Mouse (Mus musculus) CH12.LX (cell line): Measurements from ENCODE around the gene Tbc1d2. TPM values are rescaled to one million over a fixed set of nuclear protein-coding genes. Genes with fewer than 3 reads are reported as not detected.

Experiments
- DNase-seq: peaks from one replicate; pipeline ENCODE4 v3.0.0-alpha.2; 2013; ENCODE audit errors: extremely low read depth
- H3K27ac ChIP-seq: 2 replicates; pipeline ENCODE4 v1.5.1; 2012; ENCODE audit warnings: low read depth, mild to moderate bottlenecking, control low read depth, moderate library complexity; ENCODE audit not compliant: insufficient read depth
- H3K27me3 ChIP-seq: replicated peaks from 2 replicates; pipeline ENCODE3; 2012; ENCODE audit warnings: inconsistent platforms
- H3K36me3 ChIP-seq, 2 experiments: replicated peaks in 1 of 2; 2 replicates each; pipeline versions ENCODE3 to v1.6.1; 2012; ENCODE audit warnings: inconsistent platforms in 1 of 2, low read length in 1 of 2, mild to moderate bottlenecking in 1 of 2, mixed read lengths in 1 of 2, moderate library complexity in 1 of 2; ENCODE audit not compliant: control insufficient read depth in 1 of 2, insufficient read depth in 1 of 2
- H3K4me1 ChIP-seq, 2 experiments: 2 replicates each; pipeline ENCODE4 v1.6.1; 2012; ENCODE audit warnings: inconsistent platforms in 1 of 2, moderate library complexity in 1 of 2; ENCODE audit not compliant: insufficient read depth in 2 of 2, control insufficient read depth in 1 of 2
- H3K4me2 ChIP-seq: 2 replicates; pipeline ENCODE4 v1.6.1; 2012; ENCODE audit warnings: low read depth, mild to moderate bottlenecking, control low read depth; ENCODE audit not compliant: poor library complexity, insufficient read depth, severe bottlenecking
- H3K4me3 ChIP-seq, 3 experiments: fragments of 150-350 bp in 1 of 3; sonication (generic) in 1 of 3; replicated peaks in 1 of 3; 2 replicates each; pipeline versions ENCODE3 to v1.5.1; 2011 to 2012; ENCODE audit warnings: low read depth in 2 of 3, low read length in 2 of 3, mild to moderate bottlenecking in 2 of 3, moderate library complexity in 2 of 3, control low read depth in 1 of 3, improper control_type of control experiment in 1 of 3, inconsistent platforms in 1 of 3, mixed read lengths in 1 of 3; ENCODE audit not compliant: poor library complexity in 1 of 3
- H3K79me2 ChIP-seq: replicated peaks from 2 replicates; pipeline ENCODE4 v1.6.1; 2012; ENCODE audit warnings: mild to moderate bottlenecking, moderate library complexity; ENCODE audit not compliant: control insufficient read depth, poor library complexity, insufficient read depth, severe bottlenecking; ENCODE audit errors: extremely low read depth
- H3K9ac ChIP-seq: 2 replicates; pipeline ENCODE4 v1.6.1; 2012; ENCODE audit warnings: low read depth, mild to moderate bottlenecking, control low read depth, moderate library complexity; ENCODE audit not compliant: insufficient read depth
- H3K9me3 ChIP-seq: replicated peaks from 2 replicates; pipeline ENCODE3; 2012; ENCODE audit warnings: low read length, inconsistent platforms, mixed read lengths
- BHLHE40 ChIP-seq: IDR thresholded peaks from 2 replicates; pipeline ENCODE4 v1.6.1; 2011; ENCODE audit warnings: mild to moderate bottlenecking, low read depth, low read length, improper control_type of control experiment
- CHD1 ChIP-seq: IDR thresholded peaks from 2 replicates; pipeline ENCODE4 v1.6.1; 2012; ENCODE audit warnings: low read depth, low read length, improper control_type of control experiment, inconsistent platforms
- CTCF ChIP-seq, 2 experiments: IDR thresholded peaks in 1 of 2; conservative IDR thresholded peaks in 1 of 2; 2 replicates each; pipeline ENCODE4 v1.5.1; 2011 to 2012; ENCODE audit warnings: low read depth in 2 of 2, low read length in 2 of 2, improper control_type of control experiment in 1 of 2, inconsistent platforms in 1 of 2, mild to moderate bottlenecking in 1 of 2, moderate library complexity in 1 of 2
- E2F4 ChIP-seq: IDR thresholded peaks from 2 replicates; pipeline ENCODE4 v1.6.1; 2011; ENCODE audit warnings: low read depth, low read length, improper control_type of control experiment; ENCODE audit not compliant: insufficient replicate concordance
- ELF1 ChIP-seq: IDR thresholded peaks from 2 replicates; pipeline ENCODE4 v1.6.1; 2014; ENCODE audit warnings: low read depth, mild to moderate bottlenecking, inconsistent platforms, low read length, improper control_type of control experiment
- EP300 ChIP-seq: IDR thresholded peaks from 2 replicates; pipeline ENCODE4 v1.6.1; 2011; ENCODE audit warnings: low read length, improper control_type of control experiment
- ETS1 ChIP-seq: conservative IDR thresholded peaks from 2 replicates; pipeline ENCODE4 v1.6.1; 2012; ENCODE audit warnings: low read depth, mild to moderate bottlenecking, inconsistent platforms, low read length, improper control_type of control experiment, moderate library complexity
- GABPA ChIP-seq: IDR thresholded peaks from 2 replicates; pipeline ENCODE4 v1.6.1; 2012; ENCODE audit warnings: low read depth, low read length, improper control_type of control experiment, inconsistent platforms; ENCODE audit not compliant: insufficient replicate concordance
- HCFC1 ChIP-seq: IDR thresholded peaks from 2 replicates; pipeline ENCODE4 v1.6.1; 2012; ENCODE audit warnings: low read depth, mild to moderate bottlenecking, inconsistent platforms, low read length, improper control_type of control experiment
- JUN ChIP-seq: IDR thresholded peaks from 2 replicates; pipeline ENCODE4 v1.6.1; 2011; ENCODE audit warnings: low read depth, mild to moderate bottlenecking, low read length, improper control_type of control experiment, moderate library complexity; ENCODE audit not compliant: insufficient read depth
- JUND ChIP-seq: conservative IDR thresholded peaks from 2 replicates; pipeline ENCODE4 v1.6.1; 2011; ENCODE audit warnings: low read depth, low read length, improper control_type of control experiment
- KAT2A ChIP-seq: IDR thresholded peaks from 2 replicates; pipeline ENCODE4 v1.6.1; 2012; ENCODE audit warnings: low read length, improper control_type of control experiment, inconsistent platforms; ENCODE audit not compliant: insufficient replicate concordance
- MAFK ChIP-seq: IDR thresholded peaks from 2 replicates; pipeline ENCODE4 v1.6.1; 2011; ENCODE audit warnings: low read length, improper control_type of control experiment; ENCODE audit not compliant: insufficient replicate concordance
- MAX ChIP-seq: IDR thresholded peaks from 2 replicates; pipeline ENCODE4 v1.6.1; 2011; ENCODE audit warnings: low read length, improper control_type of control experiment
- MEF2A ChIP-seq: IDR thresholded peaks from 2 replicates; pipeline ENCODE4 v1.6.1; 2014; ENCODE audit warnings: low read depth, mild to moderate bottlenecking, inconsistent platforms, low read length, improper control_type of control experiment, borderline replicate concordance
- MXI1 ChIP-seq: IDR thresholded peaks from 2 replicates; pipeline ENCODE4 v1.6.1; 2011; ENCODE audit warnings: mild to moderate bottlenecking, low read depth, low read length, improper control_type of control experiment
- MYC ChIP-seq: IDR thresholded peaks from 2 replicates; pipeline ENCODE4 v1.6.1; 2011; ENCODE audit warnings: low read depth, mild to moderate bottlenecking, improper control_type of control experiment, low read length
- NELFE ChIP-seq: IDR thresholded peaks from 2 replicates; pipeline ENCODE4 v1.6.1; 2011; ENCODE audit warnings: low read depth, low read length, improper control_type of control experiment
- NRF1 ChIP-seq: IDR thresholded peaks from 2 replicates; pipeline ENCODE4 v1.6.1; 2014; ENCODE audit warnings: low read depth, mild to moderate bottlenecking, inconsistent platforms, low read length, improper control_type of control experiment, moderate library complexity
- RAD21 ChIP-seq: IDR thresholded peaks from 2 replicates; pipeline ENCODE4 v1.6.1; 2011; ENCODE audit warnings: low read depth, mild to moderate bottlenecking, low read length, improper control_type of control experiment, moderate library complexity
- RCOR1 ChIP-seq: conservative IDR thresholded peaks from 2 replicates; pipeline ENCODE4 v1.6.1; 2012; ENCODE audit warnings: low read depth, mild to moderate bottlenecking, inconsistent platforms, low read length, improper control_type of control experiment
- SMC3 ChIP-seq: IDR thresholded peaks from 2 replicates; pipeline ENCODE4 v1.6.1; 2011; ENCODE audit warnings: low read depth, low read length, improper control_type of control experiment
- UBTF ChIP-seq: IDR thresholded peaks from 2 replicates; pipeline ENCODE4 v1.6.1; 2012; ENCODE audit warnings: low read depth, mild to moderate bottlenecking, inconsistent platforms, low read length, improper control_type of control experiment, moderate library complexity
- USF1 ChIP-seq: IDR thresholded peaks from 2 replicates; pipeline ENCODE4 v1.6.1; 2014; ENCODE audit warnings: low read depth, mild to moderate bottlenecking, inconsistent platforms, low read length, improper control_type of control experiment
- USF2 ChIP-seq: conservative IDR thresholded peaks from 2 replicates; pipeline ENCODE4 v1.6.1; 2011; ENCODE audit warnings: low read depth, low read length, improper control_type of control experiment
- ZC3H11A ChIP-seq: IDR thresholded peaks from 2 replicates; pipeline ENCODE4 v1.6.1; 2012; ENCODE audit warnings: low read depth, mild to moderate bottlenecking, inconsistent platforms, low read length, improper control_type of control experiment
- ZKSCAN1 ChIP-seq: IDR thresholded peaks from 2 replicates; pipeline ENCODE4 v1.6.1; 2012; ENCODE audit warnings: low read depth, inconsistent platforms, low read length, improper control_type of control experiment, borderline replicate concordance
- ZMIZ1 ChIP-seq: IDR thresholded peaks from 2 replicates; pipeline ENCODE4 v1.6.1; 2012; ENCODE audit warnings: low read depth, mild to moderate bottlenecking, inconsistent platforms, low read length, improper control_type of control experiment
- ZNF384 ChIP-seq: IDR thresholded peaks from 2 replicates; pipeline ENCODE4 v1.6.1; 2012; ENCODE audit warnings: low read depth, low read length, improper control_type of control experiment, inconsistent platforms
- dilution Hi-C: fragments of 300-500 bp; cut with MboI; formaldehyde crosslinking; loops from 2 replicates; pipeline ENCODE4 v1.14.3; 2020; ENCODE audit warnings: low sequenced_read_pairs; ENCODE audit not compliant: extremely low pct_unique_long_range_greater_than_20kb, extremely low pct_ligation_motif_present
- in situ Hi-C: fragments of 300-500 bp; cut with MboI; formaldehyde crosslinking; loops from 3 replicates; pipeline ENCODE4 v1.14.3; 2019; ENCODE audit warnings: low sequenced_read_pairs, low pct_ligation_motif_present, low pct_unique_long_range_greater_than_20kb, mixed read lengths
- polyA plus RNA-seq: library from polyadenylated mRNA; unstranded; fragments of >175 nt; gene quantifications from 2 replicates; pipeline ENCODE4 v1.2.1, GENCODE M21; 2012; ENCODE audit warnings: low read depth; ENCODE audit not compliant: insufficient read length
- total RNA-seq, 2 experiments: library from RNA; depleted of rRNA; stranded (reverse); fragments of 300-350 nt in 1 of 2; fragments of >200 nt in 1 of 2; gene quantifications; 2 replicates each; pipeline ENCODE4 v1.2.3; 2012 to 2014

Tbc1d2 gene
- total and polyA plus RNA-seq, 3 experiments: 0.12 to 1.1 (median 0.29) TPM

- no peak for DNase-seq
- TF ChIP-seq MAX (no peak), ZC3H11A (no peak), EP300 (no peak), MEF2A (no peak), ZKSCAN1 (no peak), JUND (no peak), USF1 (no peak), MAFK (no peak), KAT2A (no peak)
- dilution Hi-C loops: no loop called here
- no peak overlapping the region for H3K9ac ChIP-seq
- H3K9me3 ChIP-seq: peaks cover 9% of the 10 kb centered on the region
- peaks cover 45% of the 10 kb centered on the region for H3K27me3 ChIP-seq
- H3K4me1 ChIP-seq: no peaks in the 10 kb centered on the region
- H3K4me2 ChIP-seq: no peak overlapping the region
- no peaks in the 10 kb centered on the region for H3K79me2 ChIP-seq
- in situ Hi-C loops: no loop called here
- no peak overlapping the region for H3K27ac ChIP-seq
- no peak overlapping the region for H3K4me3 ChIP-seq
- H3K36me3 ChIP-seq: no peaks in the 10 kb centered on the region
These were observed 40.0 kb upstream of the Tbc1d2 start for GRCm38 (mm10) chr4:46690023-46690420.

GRCm38 (mm10) chr4:46689397-46690022 lies 39.5 kb upstream of the Tbc1d2 start:
- TF ChIP-seq JUN: no peak
- peak; percentile 69 for TF ChIP-seq ZC3H11A
- TF ChIP-seq UBTF: no peak
- no peak for TF ChIP-seq MEF2A
- TF ChIP-seq ETS1: no peak
- TF ChIP-seq RAD21: no peak; the same call in none of the 2 replicates
- TF ChIP-seq CHD1: no peak
- no peak for TF ChIP-seq RCOR1
- TF ChIP-seq ZMIZ1: no peak
- peak; percentile 88 to 97 for TF ChIP-seq CTCF (conservative IDR thresholded peaks at IDR 0.05 in 1 of 2, IDR thresholded peaks at IDR 0.05 in 1 of 2; ENCODE audit: low read depth in 2 of 2, low read length in 2 of 2)
- TF ChIP-seq NRF1: no peak
- no peak for TF ChIP-seq E2F4
- no peak for TF ChIP-seq ZNF384
- TF ChIP-seq NELFE: peak; percentile 26; the same call in 1 of the 2 replicates
- TF ChIP-seq ELF1: no peak
- TF ChIP-seq MAX: no peak
- TF ChIP-seq MXI1: no peak
- TF ChIP-seq GABPA: no peak
- no peak for TF ChIP-seq USF2
- TF ChIP-seq MYC: no peak
- TF ChIP-seq BHLHE40: no peak
- TF ChIP-seq SMC3: peak; percentile 92
- no peak for TF ChIP-seq MAFK
- TF ChIP-seq HCFC1: no peak
- DNase-seq: peak; percentile 71
- dilution Hi-C loops: no loop called here
- H3K4me3 ChIP-seq: no peak overlapping the region
- H3K4me1 ChIP-seq: no peaks in the 10 kb centered on the region
- in situ Hi-C loops: loop anchor here (10.0 kb wide), 1 partner anchor 355 kb away; no protein-coding TSS in a partner anchor
- H3K27ac ChIP-seq: no peak overlapping the region
- H3K9ac ChIP-seq: no peak overlapping the region
- H3K9me3 ChIP-seq: peaks cover 9% of the 10 kb centered on the region
- no peaks in the 10 kb centered on the region for H3K79me2 ChIP-seq
- no peak overlapping the region for H3K4me2 ChIP-seq
- H3K36me3 ChIP-seq: no peaks in the 10 kb centered on the region
- H3K27me3 ChIP-seq: peaks cover 40% of the 10 kb centered on the region
